Mouse (Mus musculus) CH12.LX (cell line): ENCODE data around the gene Ubl3. TPM values are rescaled to one million over a fixed set of nuclear protein-coding genes. Genes with fewer than 3 reads are reported as not detected.

Source experiments
- DNase-seq: peaks from one replicate; pipeline ENCODE4 v3.0.0-alpha.2; 2013; ENCODE audit errors: extremely low read depth
- H3K27ac ChIP-seq: 2 replicates; pipeline ENCODE4 v1.5.1; 2012; ENCODE audit warnings: low read depth, mild to moderate bottlenecking, control low read depth, moderate library complexity; ENCODE audit not compliant: insufficient read depth
- H3K27me3 ChIP-seq: replicated peaks from 2 replicates; pipeline ENCODE3; 2012; ENCODE audit warnings: inconsistent platforms
- H3K36me3 ChIP-seq, 2 experiments: replicated peaks in 1 of 2; 2 replicates each; pipeline versions ENCODE3 to v1.6.1; 2012; ENCODE audit warnings: inconsistent platforms in 1 of 2, low read length in 1 of 2, mild to moderate bottlenecking in 1 of 2, mixed read lengths in 1 of 2, moderate library complexity in 1 of 2; ENCODE audit not compliant: control insufficient read depth in 1 of 2, insufficient read depth in 1 of 2
- H3K4me1 ChIP-seq, 2 experiments: 2 replicates each; pipeline ENCODE4 v1.6.1; 2012; ENCODE audit warnings: inconsistent platforms in 1 of 2, moderate library complexity in 1 of 2; ENCODE audit not compliant: insufficient read depth in 2 of 2, control insufficient read depth in 1 of 2
- H3K4me2 ChIP-seq: 2 replicates; pipeline ENCODE4 v1.6.1; 2012; ENCODE audit warnings: low read depth, mild to moderate bottlenecking, control low read depth; ENCODE audit not compliant: poor library complexity, insufficient read depth, severe bottlenecking
- H3K4me3 ChIP-seq, 3 experiments: fragments of 150-350 bp in 1 of 3; sonication (generic) in 1 of 3; replicated peaks in 1 of 3; 2 replicates each; pipeline versions ENCODE3 to v1.5.1; 2011 to 2012; ENCODE audit warnings: low read depth in 2 of 3, low read length in 2 of 3, mild to moderate bottlenecking in 2 of 3, moderate library complexity in 2 of 3, control low read depth in 1 of 3, improper control_type of control experiment in 1 of 3, inconsistent platforms in 1 of 3, mixed read lengths in 1 of 3; ENCODE audit not compliant: poor library complexity in 1 of 3
- H3K79me2 ChIP-seq: replicated peaks from 2 replicates; pipeline ENCODE4 v1.6.1; 2012; ENCODE audit warnings: mild to moderate bottlenecking, moderate library complexity; ENCODE audit not compliant: control insufficient read depth, poor library complexity, insufficient read depth, severe bottlenecking; ENCODE audit errors: extremely low read depth
- H3K9ac ChIP-seq: 2 replicates; pipeline ENCODE4 v1.6.1; 2012; ENCODE audit warnings: low read depth, mild to moderate bottlenecking, control low read depth, moderate library complexity; ENCODE audit not compliant: insufficient read depth
- H3K9me3 ChIP-seq: replicated peaks from 2 replicates; pipeline ENCODE3; 2012; ENCODE audit warnings: low read length, inconsistent platforms, mixed read lengths
- E2F4 ChIP-seq: IDR thresholded peaks from 2 replicates; pipeline ENCODE4 v1.6.1; 2011; ENCODE audit warnings: low read depth, low read length, improper control_type of control experiment; ENCODE audit not compliant: insufficient replicate concordance
- EP300 ChIP-seq: IDR thresholded peaks from 2 replicates; pipeline ENCODE4 v1.6.1; 2011; ENCODE audit warnings: low read length, improper control_type of control experiment
- HCFC1 ChIP-seq: IDR thresholded peaks from 2 replicates; pipeline ENCODE4 v1.6.1; 2012; ENCODE audit warnings: low read depth, mild to moderate bottlenecking, inconsistent platforms, low read length, improper control_type of control experiment
- JUN ChIP-seq: IDR thresholded peaks from 2 replicates; pipeline ENCODE4 v1.6.1; 2011; ENCODE audit warnings: low read depth, mild to moderate bottlenecking, low read length, improper control_type of control experiment, moderate library complexity; ENCODE audit not compliant: insufficient read depth
- KAT2A ChIP-seq: IDR thresholded peaks from 2 replicates; pipeline ENCODE4 v1.6.1; 2012; ENCODE audit warnings: low read length, improper control_type of control experiment, inconsistent platforms; ENCODE audit not compliant: insufficient replicate concordance
- MAX ChIP-seq: IDR thresholded peaks from 2 replicates; pipeline ENCODE4 v1.6.1; 2011; ENCODE audit warnings: low read length, improper control_type of control experiment
- MAZ ChIP-seq: IDR thresholded peaks from 2 replicates; pipeline ENCODE4 v1.6.1; 2012; ENCODE audit warnings: low read depth, mild to moderate bottlenecking, inconsistent platforms, low read length, improper control_type of control experiment, moderate library complexity
- MYC ChIP-seq: IDR thresholded peaks from 2 replicates; pipeline ENCODE4 v1.6.1; 2011; ENCODE audit warnings: low read depth, mild to moderate bottlenecking, improper control_type of control experiment, low read length
- RAD21 ChIP-seq: IDR thresholded peaks from 2 replicates; pipeline ENCODE4 v1.6.1; 2011; ENCODE audit warnings: low read depth, mild to moderate bottlenecking, low read length, improper control_type of control experiment, moderate library complexity
- RCOR1 ChIP-seq: conservative IDR thresholded peaks from 2 replicates; pipeline ENCODE4 v1.6.1; 2012; ENCODE audit warnings: low read depth, mild to moderate bottlenecking, inconsistent platforms, low read length, improper control_type of control experiment
- SIN3A ChIP-seq: IDR thresholded peaks from 2 replicates; pipeline ENCODE4 v1.6.1; 2012; ENCODE audit warnings: low read length, improper control_type of control experiment, inconsistent platforms
- UBTF ChIP-seq: IDR thresholded peaks from 2 replicates; pipeline ENCODE4 v1.6.1; 2012; ENCODE audit warnings: low read depth, mild to moderate bottlenecking, inconsistent platforms, low read length, improper control_type of control experiment, moderate library complexity
- USF2 ChIP-seq: conservative IDR thresholded peaks from 2 replicates; pipeline ENCODE4 v1.6.1; 2011; ENCODE audit warnings: low read depth, low read length, improper control_type of control experiment
- ZMIZ1 ChIP-seq: IDR thresholded peaks from 2 replicates; pipeline ENCODE4 v1.6.1; 2012; ENCODE audit warnings: low read depth, mild to moderate bottlenecking, inconsistent platforms, low read length, improper control_type of control experiment
- dilution Hi-C: fragments of 300-500 bp; cut with MboI; formaldehyde crosslinking; loops from 2 replicates; pipeline ENCODE4 v1.14.3; 2020; ENCODE audit warnings: low sequenced_read_pairs; ENCODE audit not compliant: extremely low pct_unique_long_range_greater_than_20kb, extremely low pct_ligation_motif_present
- in situ Hi-C: fragments of 300-500 bp; cut with MboI; formaldehyde crosslinking; loops from 3 replicates; pipeline ENCODE4 v1.14.3; 2019; ENCODE audit warnings: low sequenced_read_pairs, low pct_ligation_motif_present, low pct_unique_long_range_greater_than_20kb, mixed read lengths
- polyA plus RNA-seq: library from polyadenylated mRNA; unstranded; fragments of >175 nt; gene quantifications from 2 replicates; pipeline ENCODE4 v1.2.1, GENCODE M21; 2012; ENCODE audit warnings: low read depth; ENCODE audit not compliant: insufficient read length
- total RNA-seq, 2 experiments: library from RNA; depleted of rRNA; stranded (reverse); fragments of 300-350 nt in 1 of 2; fragments of >200 nt in 1 of 2; gene quantifications; 2 replicates each; pipeline ENCODE4 v1.2.3; 2012 to 2014

Ubl3 gene
- total and polyA plus RNA-seq, 3 experiments, result 46.9 to 83.3 (median 81.8) TPM

DNA sequence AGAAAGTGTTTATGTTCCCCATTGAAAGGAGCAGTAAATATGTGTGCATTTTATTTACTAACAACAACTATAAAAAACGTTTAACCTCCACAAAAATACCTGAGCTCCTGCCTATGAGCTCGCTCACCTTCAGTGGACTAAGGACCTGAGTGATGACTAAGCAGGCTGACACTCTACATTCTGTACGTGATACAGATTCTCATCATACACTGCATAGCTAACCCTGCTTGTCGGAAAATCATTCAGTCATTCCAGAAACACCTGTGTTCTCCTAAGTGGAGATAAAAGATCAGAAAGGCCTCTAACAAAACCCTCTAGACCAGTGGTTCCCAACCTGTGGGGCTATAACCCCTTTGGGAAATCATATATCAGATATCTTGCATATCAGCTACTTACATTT, 35.1 kb downstream of the Ubl3 start:
- H3K27ac ChIP-seq, result no peak overlapping the region
- no peak overlapping the region for H3K9ac ChIP-seq
- dilution Hi-C loops, result no loop called here
- no peak overlapping the region for H3K4me3 ChIP-seq
- peaks cover 0 to 27% of the 10 kb centered on the region in 2 experiments for H3K36me3 ChIP-seq
- TF ChIP-seq EP300, result no peak
- TF ChIP-seq KAT2A, result no peak
- TF ChIP-seq, all 38 proteins: peak for 0
- in situ Hi-C loops, result no loop called here
- Histone ChIP-seq H3K79me2 (peaks cover 47% of the 10 kb centered on the region), H3K4me2 (no peak overlapping the region), H3K27me3 (no peaks in the 10 kb centered on the region), H3K9me3 (no peaks in the 10 kb centered on the region), H3K4me1 (peaks cover 7 to 49% of the 10 kb centered on the region in 2 experiments)
- DNase-seq, result no peak

DNA sequence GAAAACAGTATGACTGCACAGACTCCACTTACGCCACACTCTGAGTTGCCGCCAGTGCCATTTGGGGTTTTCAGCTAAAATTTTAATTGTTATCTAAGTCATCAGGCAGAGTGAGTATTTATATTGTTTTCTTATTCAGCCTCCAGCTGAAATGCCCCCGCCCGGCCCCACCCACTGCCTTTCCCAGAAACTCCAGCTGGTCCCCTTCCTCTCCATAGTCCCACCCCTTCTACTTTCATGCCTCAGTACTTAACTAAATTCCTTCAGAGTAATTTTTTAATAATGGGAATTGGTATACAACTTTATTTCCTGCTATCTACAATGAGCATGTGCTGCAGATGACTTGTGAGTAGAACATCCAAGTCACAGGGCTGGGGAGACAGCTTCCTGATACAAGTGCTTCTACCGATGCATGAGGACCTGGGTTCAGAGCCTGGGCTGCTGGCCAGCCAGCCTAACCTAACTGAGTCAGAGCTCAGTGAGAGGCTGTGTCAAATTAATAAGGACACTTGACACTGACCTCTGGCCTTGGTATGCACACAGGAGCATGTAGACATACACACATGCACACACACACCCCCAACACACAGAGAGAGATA, 40.4 kb downstream of the Ubl3 start:
- no peak overlapping the region for H3K4me2 ChIP-seq
- dilution Hi-C loops, result no loop called here
- H3K4me1 ChIP-seq, result peaks cover 0 to 16% of the 10 kb centered on the region in 2 experiments; a peak in 1 of 4 replicates
- H3K36me3 ChIP-seq, result peaks cover 29 to 68% of the 10 kb centered on the region in 2 experiments
- H3K27ac ChIP-seq, result no peak overlapping the region
- peaks cover 19% of the 10 kb centered on the region for H3K79me2 ChIP-seq
- H3K27me3 ChIP-seq, result no peaks in the 10 kb centered on the region
- H3K9ac ChIP-seq, result no peak overlapping the region
- H3K9me3 ChIP-seq, result no peaks in the 10 kb centered on the region
- DNase-seq, result no peak
- H3K4me3 ChIP-seq, result no peak overlapping the region
- in situ Hi-C loops, result no loop called here
- no peak for TF ChIP-seq SIN3A
- TF ChIP-seq E2F4, result no peak
- no peak for TF ChIP-seq RAD21
- no peak for TF ChIP-seq HCFC1
- TF ChIP-seq MAX, result no peak
- TF ChIP-seq MAZ, result no peak
- TF ChIP-seq UBTF, result no peak
- no peak for TF ChIP-seq USF2
- no peak for TF ChIP-seq ZMIZ1
- no peak for TF ChIP-seq JUN
- no peak for TF ChIP-seq RCOR1
- TF ChIP-seq MYC, result no peak
